Mouse (Mus musculus): ENCODE results near the gene Grasp. TPM values are rescaled to one million over a fixed set of nuclear protein-coding genes. Genes with fewer than 3 reads are reported as not detected.

The Grasp gene
- polyA plus RNA-seq, 1 experiment, result 5.3 TPM

DNA sequence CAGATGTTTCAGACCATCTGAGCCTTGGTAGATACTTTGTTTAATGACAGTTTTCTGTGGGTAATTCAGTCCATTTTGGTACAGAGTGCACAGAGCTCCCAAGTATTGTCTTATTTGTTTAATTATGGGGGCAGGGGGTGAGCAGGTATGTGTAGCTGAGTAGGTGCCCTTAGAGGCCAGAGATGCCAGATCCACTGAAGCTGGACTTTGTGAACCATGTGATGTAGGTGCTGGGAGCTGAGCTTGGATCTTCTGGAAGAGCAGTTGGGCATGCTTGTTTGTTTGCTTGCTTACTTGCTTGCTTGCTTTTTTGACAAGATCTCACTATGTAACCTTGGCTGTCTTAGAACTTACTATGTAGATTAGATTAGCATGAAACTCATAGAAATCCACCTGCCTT is 27.0 kb upstream of the Grasp start:
- Histone ChIP-seq H3K4me1 (ENCODE audit: control insufficient read depth, insufficient read depth, low read length) (peaks cover 20% of the 10 kb centered on the region), H3K4me3 (replicated peaks; ENCODE audit: insufficient read depth, low read depth, low read length) (no peak overlapping the region), H3K27ac (ENCODE audit: insufficient read depth, low read length) (no peak overlapping the region), H3K27me3 (ENCODE audit: control insufficient read depth, insufficient read depth, low read length) (no peaks in the 10 kb centered on the region)
- DNase-seq, result no peak
- TF ChIP-seq POLR2A (IDR thresholded peaks at IDR 0.05; ENCODE audit: borderline replicate concordance, insufficient read depth, low read length) (no peak), CTCF (IDR thresholded peaks at IDR 0.05; ENCODE audit: borderline replicate concordance, insufficient read depth, low read depth, low read length) (no peak)

GRCm38 (mm10) chr15:101197497-101198179 is 26.4 kb upstream of the Grasp start:
- DNase-seq, result no peak
- Histone ChIP-seq H3K27me3 (ENCODE audit: control insufficient read depth, insufficient read depth, low read length) (no peaks in the 10 kb centered on the region), H3K4me1 (ENCODE audit: control insufficient read depth, insufficient read depth, low read length) (peaks cover 21% of the 10 kb centered on the region), H3K27ac (ENCODE audit: insufficient read depth, low read length) (no peak overlapping the region), H3K4me3 (replicated peaks; ENCODE audit: insufficient read depth, low read depth, low read length) (no peak overlapping the region)
- TF ChIP-seq CTCF (IDR thresholded peaks at IDR 0.05; ENCODE audit: borderline replicate concordance, insufficient read depth, low read depth, low read length) (no peak), POLR2A (IDR thresholded peaks at IDR 0.05; ENCODE audit: borderline replicate concordance, insufficient read depth, low read length) (no peak)
- WGBS, result 83% methylated on average over 15 of the region's 15 CpGs

DNA sequence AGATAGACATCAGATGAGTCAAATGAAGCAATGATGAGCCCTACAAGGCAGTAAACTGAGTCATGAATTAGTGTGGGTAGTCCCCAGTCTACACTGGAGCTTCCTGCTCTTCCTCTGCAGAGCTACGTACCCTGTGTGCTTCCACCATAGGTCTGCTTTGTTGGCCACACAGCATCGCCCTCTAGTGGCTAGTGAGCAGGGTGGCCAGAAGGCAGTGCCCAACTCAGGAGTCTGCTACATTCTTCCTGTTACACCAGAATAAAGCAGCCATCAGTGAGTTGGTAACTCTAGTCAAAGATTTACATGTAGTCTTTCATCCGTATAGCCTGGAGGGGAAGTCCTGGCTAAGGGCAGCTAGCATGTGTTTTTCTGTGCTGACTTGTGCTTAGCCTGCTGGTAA is 25.8 kb upstream of the Grasp start:
- peak; percentile 91 for TF ChIP-seq CTCF (IDR thresholded peaks at IDR 0.05; ENCODE audit: borderline replicate concordance, insufficient read depth, low read depth, low read length)
- no peak for TF ChIP-seq POLR2A (IDR thresholded peaks at IDR 0.05; ENCODE audit: borderline replicate concordance, insufficient read depth, low read length)
- H3K4me3 ChIP-seq (replicated peaks; ENCODE audit: insufficient read depth, low read depth, low read length), result no peak overlapping the region
- H3K27me3 ChIP-seq (ENCODE audit: control insufficient read depth, insufficient read depth, low read length), result no peaks in the 10 kb centered on the region
- peak; percentile 66 to 68 for DNase-seq
- peaks cover 15% of the 10 kb centered on the region for H3K4me1 ChIP-seq (ENCODE audit: control insufficient read depth, insufficient read depth, low read length)
- 19% methylated on average over 3 of the region's 3 CpGs for WGBS
- H3K27ac ChIP-seq (ENCODE audit: insufficient read depth, low read length), result no peak overlapping the region

DNA sequence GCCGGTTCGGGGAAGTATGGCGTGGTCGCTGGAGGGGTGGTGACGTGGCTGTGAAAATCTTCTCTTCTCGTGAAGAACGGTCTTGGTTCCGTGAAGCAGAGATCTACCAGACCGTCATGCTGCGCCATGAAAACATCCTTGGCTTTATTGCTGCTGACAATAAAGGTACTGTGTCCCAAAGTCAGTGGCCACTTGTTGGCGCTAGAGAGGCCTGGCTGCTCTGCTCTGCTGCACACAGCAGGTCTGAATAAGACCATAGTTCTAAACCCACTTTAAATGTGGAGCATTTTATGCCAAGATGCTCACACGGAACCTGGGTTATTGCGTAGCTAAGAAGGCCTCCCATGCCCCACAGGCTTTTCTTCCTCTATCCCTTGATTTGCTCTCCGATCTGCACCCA is 25.1 kb upstream of the Grasp start:
- Histone ChIP-seq H3K27me3 (ENCODE audit: control insufficient read depth, insufficient read depth, low read length) (no peaks in the 10 kb centered on the region), H3K4me1 (ENCODE audit: control insufficient read depth, insufficient read depth, low read length) (peaks cover 11% of the 10 kb centered on the region), H3K27ac (ENCODE audit: insufficient read depth, low read length) (no peak overlapping the region), H3K4me3 (replicated peaks; ENCODE audit: insufficient read depth, low read depth, low read length) (no peak overlapping the region)
- 83% methylated on average over 14 of the region's 14 CpGs for WGBS
- no peak for TF ChIP-seq POLR2A (IDR thresholded peaks at IDR 0.05; ENCODE audit: borderline replicate concordance, insufficient read depth, low read length)
- peak; percentile 39; the same call in 1 of the 2 replicates for TF ChIP-seq CTCF (IDR thresholded peaks at IDR 0.05; ENCODE audit: borderline replicate concordance, insufficient read depth, low read depth, low read length)
- no peak for DNase-seq

GRCm38 (mm10) chr15:101200777-101201295 is 23.2 kb upstream of the Grasp start:
- Histone ChIP-seq H3K27me3 (ENCODE audit: control insufficient read depth, insufficient read depth, low read length) (no peaks in the 10 kb centered on the region), H3K27ac (ENCODE audit: insufficient read depth, low read length) (peak overlapping the region; percentile 5; the same call in 1 of the 2 replicates), H3K4me1 (ENCODE audit: control insufficient read depth, insufficient read depth, low read length) (peaks cover 11% of the 10 kb centered on the region), H3K4me3 (replicated peaks; ENCODE audit: insufficient read depth, low read depth, low read length) (no peak overlapping the region)
- DNase-seq, result peak in 1 of 2 experiments; percentile 60
- TF ChIP-seq POLR2A (IDR thresholded peaks at IDR 0.05; ENCODE audit: borderline replicate concordance, insufficient read depth, low read length) (no peak), CTCF (IDR thresholded peaks at IDR 0.05; ENCODE audit: borderline replicate concordance, insufficient read depth, low read depth, low read length) (no peak)
- 53% methylated on average over 9 of the region's 9 CpGs for WGBS

GRCm38 (mm10) chr15:101201414-101201813 is 22.6 kb upstream of the Grasp start:
- 0 out of 2 replicates have a peak overlapping the region, but pooled peaks have one; percentile 8 for H3K27ac ChIP-seq (ENCODE audit: insufficient read depth, low read length)
- WGBS, result 9% methylated on average over 3 of the region's 3 CpGs
- no peak for TF ChIP-seq CTCF (IDR thresholded peaks at IDR 0.05; ENCODE audit: borderline replicate concordance, insufficient read depth, low read depth, low read length)
- no peak for TF ChIP-seq POLR2A (IDR thresholded peaks at IDR 0.05; ENCODE audit: borderline replicate concordance, insufficient read depth, low read length)
- no peak overlapping the region for H3K4me3 ChIP-seq (replicated peaks; ENCODE audit: insufficient read depth, low read depth, low read length)
- DNase-seq, result peak; percentile 72 to 83
- no peaks in the 10 kb centered on the region for H3K27me3 ChIP-seq (ENCODE audit: control insufficient read depth, insufficient read depth, low read length)
- peaks cover 11% of the 10 kb centered on the region for H3K4me1 ChIP-seq (ENCODE audit: control insufficient read depth, insufficient read depth, low read length)

GRCm38 (mm10) chr15:101203673-101204072 is 20.3 kb upstream of the Grasp start:
- H3K27me3 ChIP-seq (ENCODE audit: control insufficient read depth, insufficient read depth, low read length), result no peaks in the 10 kb centered on the region
- H3K4me3 ChIP-seq (replicated peaks; ENCODE audit: insufficient read depth, low read depth, low read length), result no peak overlapping the region
- TF ChIP-seq CTCF (IDR thresholded peaks at IDR 0.05; ENCODE audit: borderline replicate concordance, insufficient read depth, low read depth, low read length) (no peak), POLR2A (IDR thresholded peaks at IDR 0.05; ENCODE audit: borderline replicate concordance, insufficient read depth, low read length) (no peak)
- peaks cover 11% of the 10 kb centered on the region for H3K4me1 ChIP-seq (ENCODE audit: control insufficient read depth, insufficient read depth, low read length)
- WGBS, result 90% methylated on average over 4 of the region's 4 CpGs
- DNase-seq, result no peak
- no peak overlapping the region for H3K27ac ChIP-seq (ENCODE audit: insufficient read depth, low read length)

DNA sequence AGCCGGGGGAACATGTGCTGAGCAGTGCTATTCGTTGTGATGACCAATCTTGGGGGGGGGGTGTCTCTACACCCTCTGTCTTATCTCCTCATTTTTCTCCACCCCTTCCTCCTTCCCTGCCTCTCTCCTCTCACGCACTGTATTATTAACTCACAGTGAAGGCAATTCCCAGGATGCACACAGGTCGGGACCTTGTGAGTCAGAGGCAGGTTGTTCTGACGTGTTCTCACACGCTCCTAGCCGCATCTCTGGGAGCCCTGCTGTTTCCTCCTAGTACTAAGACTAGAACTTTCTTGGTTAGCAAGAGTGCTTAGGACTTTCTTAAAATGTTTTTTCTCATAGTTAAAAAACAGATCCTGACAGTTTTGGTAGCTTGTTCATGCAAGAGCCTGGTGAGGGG is 19.2 kb upstream of the Grasp start:
- WGBS, result 92% methylated on average over 7 of the region's 7 CpGs
- no peak for DNase-seq
- Histone ChIP-seq H3K4me1 (ENCODE audit: control insufficient read depth, insufficient read depth, low read length) (peaks cover 11% of the 10 kb centered on the region), H3K4me3 (replicated peaks; ENCODE audit: insufficient read depth, low read depth, low read length) (no peak overlapping the region), H3K27ac (ENCODE audit: insufficient read depth, low read length) (no peak overlapping the region), H3K27me3 (ENCODE audit: control insufficient read depth, insufficient read depth, low read length) (no peaks in the 10 kb centered on the region)
- TF ChIP-seq POLR2A (IDR thresholded peaks at IDR 0.05; ENCODE audit: borderline replicate concordance, insufficient read depth, low read length) (no peak), CTCF (IDR thresholded peaks at IDR 0.05; ENCODE audit: borderline replicate concordance, insufficient read depth, low read depth, low read length) (no peak)
